Mouse (Mus musculus): ENCODE results near the gene Atf6.

The Atf6 gene

DNA sequence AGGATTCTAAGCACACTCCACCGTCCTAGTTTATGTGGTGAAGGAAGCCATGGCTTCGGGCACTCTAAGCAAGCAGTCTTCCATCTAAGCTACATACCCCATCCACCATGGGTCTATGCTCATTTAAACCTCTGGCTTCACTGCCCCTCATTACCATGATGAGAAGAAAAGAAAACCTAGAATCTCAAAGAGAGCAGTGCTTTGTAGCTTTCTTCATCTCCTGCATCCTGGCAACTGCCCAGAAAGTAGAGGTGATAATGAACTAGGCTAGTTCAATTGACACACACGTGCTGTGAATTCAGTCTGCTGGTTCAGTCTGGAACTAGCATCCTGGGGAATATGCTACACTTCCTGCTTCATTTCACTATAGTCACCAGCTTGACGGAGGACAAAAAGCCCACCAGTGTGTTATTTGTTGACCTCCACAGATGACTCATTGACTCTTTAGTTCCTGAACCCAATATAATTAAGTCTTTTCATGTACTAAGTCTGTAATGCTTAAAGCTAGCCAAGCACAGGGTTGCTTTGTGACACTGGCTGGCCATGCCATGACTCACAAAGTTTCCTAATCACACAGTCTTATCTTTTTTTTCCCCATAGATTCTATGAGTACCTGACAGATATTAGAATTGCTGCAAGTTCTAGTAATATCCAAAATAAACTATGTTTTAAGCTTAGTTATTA lies 162.5 kb downstream of the Atf6 start:
- DNase-seq (ENCODE audit: low spot score): no peak

DNA sequence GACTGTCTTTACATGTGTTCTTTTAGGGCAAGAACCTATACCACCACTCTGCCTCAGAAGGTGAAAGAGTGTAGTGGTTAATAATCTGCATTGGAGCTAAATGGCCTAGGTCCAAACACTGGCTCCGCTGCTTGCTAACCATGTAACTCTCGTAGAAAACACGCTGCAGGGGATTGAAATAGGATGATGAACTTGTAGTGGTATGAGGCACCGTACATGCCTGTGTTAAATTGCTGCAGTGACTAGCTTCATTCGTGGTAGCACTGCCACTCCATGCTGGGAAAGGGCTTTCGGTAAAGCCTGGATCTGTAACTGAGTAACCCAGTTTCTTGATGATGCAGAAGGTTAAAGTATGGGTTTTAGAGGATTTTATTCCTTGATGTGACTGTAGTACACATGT lies 163.5 kb downstream of the Atf6 start:
- DNase-seq (ENCODE audit: low spot score): no peak

DNA sequence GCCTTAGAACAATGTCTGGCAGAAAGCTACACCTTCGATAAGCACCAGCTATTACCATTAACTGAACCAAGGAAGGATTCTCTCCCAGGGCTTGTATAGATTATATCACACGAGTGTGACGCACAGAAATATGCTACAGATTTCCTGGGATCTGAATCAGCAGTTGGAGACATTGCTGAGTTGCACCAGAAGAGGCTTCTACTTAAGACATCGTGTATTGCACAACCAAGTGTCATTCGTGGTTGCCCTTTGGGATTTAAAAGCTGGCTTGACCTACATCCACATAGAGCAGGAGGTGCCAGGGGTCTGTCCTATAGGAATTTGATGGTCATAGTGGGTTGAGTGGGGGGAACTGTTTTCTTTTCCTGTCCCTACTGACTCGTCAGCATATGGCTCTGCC lies 164.6 kb downstream of the Atf6 start:
- no peak for DNase-seq (ENCODE audit: low spot score)

DNA sequence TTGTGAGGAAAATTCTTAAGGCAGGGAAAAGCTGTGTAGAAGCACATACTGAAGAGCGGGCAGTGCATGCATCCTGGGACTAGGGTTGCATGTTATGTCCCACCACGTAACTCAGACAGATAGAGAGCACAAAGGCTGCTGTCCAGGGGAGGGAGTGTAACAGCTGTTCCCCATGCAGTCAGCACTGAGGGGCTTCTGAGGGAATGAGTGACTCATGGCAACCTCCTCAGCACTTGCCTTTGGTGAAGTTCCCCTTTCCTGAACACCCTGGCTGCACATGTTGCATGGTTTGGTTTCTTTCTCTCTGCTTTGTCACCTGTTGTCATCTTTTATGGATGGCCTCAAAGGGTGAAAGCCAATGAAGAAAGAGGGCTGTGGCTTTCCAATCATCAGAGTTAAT lies 165.3 kb downstream of the Atf6 start:
- DNase-seq (ENCODE audit: low spot score): no peak

DNA sequence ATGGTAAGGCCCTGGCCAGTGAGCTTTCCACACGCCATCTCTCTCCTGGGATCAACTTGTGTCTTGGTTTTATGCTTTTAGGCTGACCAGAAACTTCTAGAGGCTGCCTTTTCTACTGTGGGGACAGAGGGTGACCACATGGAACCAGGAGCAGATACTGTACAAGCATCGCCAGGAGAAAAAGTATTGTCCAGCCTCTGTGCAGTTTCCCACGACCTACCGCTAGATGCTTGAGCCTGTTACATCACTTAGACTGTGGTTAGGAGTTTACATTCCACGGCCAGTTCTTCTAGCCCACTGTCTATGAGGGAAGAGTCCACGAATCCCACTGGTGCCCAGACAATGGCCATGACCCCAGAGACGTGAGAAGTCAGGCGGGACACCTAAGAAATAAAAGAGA lies 166.0 kb downstream of the Atf6 start:
- no peak for DNase-seq (ENCODE audit: low spot score)

DNA sequence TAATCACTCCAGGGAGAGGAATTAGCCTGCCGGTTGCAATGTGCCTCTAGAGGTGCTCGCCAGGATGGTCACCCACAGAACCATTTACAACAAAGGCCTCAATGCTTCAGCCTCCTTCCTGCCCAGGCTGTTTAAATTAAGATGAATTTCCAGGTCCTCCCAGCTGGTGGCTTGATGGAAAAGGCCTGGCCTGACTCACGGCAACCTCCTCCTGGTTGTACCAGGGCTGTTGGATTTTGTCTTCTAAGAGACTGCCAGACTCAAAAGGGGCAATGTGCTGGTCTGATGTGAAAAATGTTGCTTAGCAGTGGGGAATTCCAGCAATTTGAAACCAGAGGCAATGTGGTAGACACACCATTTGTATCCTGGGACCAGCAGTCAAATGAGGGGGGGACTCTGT lies 166.4 kb downstream of the Atf6 start:
- DNase-seq (ENCODE audit: low spot score): no peak

DNA sequence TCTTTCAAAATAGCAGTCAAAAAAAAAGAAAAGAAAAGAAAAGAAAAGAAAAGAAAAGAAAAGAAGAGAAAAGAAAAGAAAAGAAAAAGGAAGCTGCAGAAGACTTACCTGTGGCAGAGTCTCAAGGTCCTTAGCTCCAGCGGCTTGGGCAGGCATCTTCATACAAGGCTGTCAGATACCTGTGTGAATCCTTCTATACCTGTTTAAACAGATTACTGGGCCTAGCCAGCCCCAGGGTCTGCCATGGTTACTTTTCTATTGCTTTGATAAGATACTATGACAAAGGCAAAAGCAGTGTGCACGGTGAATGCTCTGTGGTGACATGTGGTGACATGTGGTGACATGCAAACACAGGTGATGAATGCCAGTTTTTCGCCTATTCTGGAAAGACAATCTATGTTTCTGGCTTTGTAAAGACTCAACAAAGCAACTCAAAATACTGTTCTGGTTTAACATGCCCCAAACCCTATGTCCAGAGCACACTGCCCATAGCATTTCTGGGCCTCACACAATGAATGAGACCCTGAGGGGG lies 167.0 kb downstream of the Atf6 start:
- no peak for DNase-seq (ENCODE audit: low spot score)

DNA sequence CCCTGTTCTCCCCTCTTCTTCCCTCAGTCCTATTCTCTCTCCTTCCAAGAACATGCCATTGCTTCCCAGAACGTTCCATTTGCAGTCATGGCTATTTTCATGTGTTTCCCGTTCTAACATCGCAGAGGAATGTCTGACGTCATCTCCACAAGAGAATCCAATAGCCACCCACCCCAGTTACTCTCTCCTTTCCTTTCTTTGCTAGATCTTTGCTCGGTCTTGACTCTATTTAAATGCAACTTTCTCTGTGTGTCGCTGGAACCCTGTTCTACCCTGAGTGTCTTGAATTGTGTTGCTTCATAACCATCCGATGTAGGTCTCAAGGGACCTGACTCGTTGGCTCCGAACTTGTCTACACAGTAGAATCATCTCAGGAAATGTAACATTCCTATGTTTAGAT lies 168.0 kb downstream of the Atf6 start:
- no peak for DNase-seq (ENCODE audit: low spot score)

DNA sequence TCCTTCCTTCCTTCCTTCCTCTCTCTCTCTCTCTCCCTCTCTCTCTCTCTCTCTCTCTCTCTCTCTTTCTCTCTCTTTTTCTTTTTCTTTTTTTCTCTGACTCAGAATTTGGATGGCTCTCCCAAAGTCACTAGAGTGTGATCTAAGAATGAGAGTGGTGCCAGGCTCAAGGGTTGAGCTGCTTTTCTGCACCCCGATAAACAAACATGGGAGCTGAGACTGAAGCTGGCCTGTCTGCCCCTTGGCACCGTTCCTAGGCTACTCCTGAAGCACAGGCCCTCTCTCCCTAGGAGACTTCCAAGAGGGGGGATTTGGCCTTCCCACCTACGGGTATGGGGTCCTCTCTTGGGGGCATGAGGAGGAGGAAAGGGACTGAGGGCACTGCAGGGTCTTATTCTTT lies 168.8 kb downstream of the Atf6 start:
- no peak for DNase-seq (ENCODE audit: low spot score)

DNA sequence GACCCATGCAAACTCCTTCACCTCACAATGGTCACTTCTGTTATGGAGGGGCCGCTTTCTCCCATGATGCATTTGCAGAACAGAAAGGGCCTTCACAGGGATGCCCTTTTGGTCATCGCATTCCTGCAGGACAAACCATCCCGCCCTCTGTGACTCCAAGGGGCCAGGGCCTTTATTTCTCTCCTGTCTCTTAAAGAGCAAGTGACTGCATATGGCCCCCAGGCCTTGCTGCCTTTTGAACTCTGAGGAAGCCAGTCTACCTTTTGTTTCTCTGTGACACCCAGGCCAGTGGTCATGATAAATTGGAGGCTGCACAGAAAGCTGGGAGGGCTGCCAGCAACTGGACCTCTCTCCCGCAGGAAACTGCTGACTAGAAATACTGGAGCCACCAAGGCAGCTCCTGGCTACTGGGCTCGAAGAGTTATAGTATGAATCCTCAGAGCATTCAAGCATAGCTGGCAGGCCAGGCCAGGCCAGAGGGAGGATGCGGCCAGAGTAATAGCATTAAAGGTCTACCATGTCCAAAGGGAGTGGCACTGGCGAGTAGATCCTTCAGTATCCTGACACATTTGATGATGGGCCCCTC lies 169.7 kb downstream of the Atf6 start:
- no peak for DNase-seq (ENCODE audit: low spot score)

DNA sequence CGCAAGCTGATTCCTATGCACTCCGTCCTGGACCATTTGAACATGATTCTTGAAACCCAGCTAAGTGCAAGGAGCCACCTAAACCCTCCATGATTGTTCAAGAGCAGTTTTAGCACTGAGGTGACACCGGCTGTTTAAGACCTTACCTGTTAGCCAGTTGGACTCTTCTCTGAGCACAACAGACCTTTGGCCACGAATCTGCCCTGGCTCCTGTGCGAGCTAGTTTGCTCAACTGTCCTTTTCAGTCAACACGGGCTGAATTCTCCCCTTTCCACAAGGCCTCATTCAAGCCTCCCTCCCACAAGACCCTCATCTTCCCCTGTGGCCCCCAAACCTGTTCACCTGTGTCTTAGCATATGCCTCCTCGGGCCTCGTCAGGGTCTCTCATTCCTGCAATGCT lies 170.6 kb downstream of the Atf6 start:
- no peak for DNase-seq (ENCODE audit: low spot score)

DNA sequence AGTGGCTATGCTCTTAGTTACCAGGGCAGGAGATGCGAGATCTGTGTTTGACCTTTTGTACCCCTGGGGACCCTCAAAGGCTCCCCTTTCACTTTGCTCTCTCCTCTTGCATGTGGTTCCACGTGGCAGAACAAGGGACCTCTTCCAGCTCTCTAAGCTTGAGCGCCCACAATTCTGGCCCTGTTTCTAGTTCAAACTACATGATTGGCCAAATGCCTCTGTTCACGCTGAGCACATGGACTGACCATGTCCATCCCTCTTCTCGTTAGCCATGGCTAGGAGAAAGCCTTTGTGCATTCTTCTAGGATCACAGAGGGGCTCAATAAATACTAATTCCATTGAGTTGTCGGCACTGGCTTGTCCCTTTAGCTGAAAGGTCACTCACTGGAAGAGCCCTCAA lies 172.2 kb downstream of the Atf6 start:
- no peak for DNase-seq (ENCODE audit: low spot score)

DNA sequence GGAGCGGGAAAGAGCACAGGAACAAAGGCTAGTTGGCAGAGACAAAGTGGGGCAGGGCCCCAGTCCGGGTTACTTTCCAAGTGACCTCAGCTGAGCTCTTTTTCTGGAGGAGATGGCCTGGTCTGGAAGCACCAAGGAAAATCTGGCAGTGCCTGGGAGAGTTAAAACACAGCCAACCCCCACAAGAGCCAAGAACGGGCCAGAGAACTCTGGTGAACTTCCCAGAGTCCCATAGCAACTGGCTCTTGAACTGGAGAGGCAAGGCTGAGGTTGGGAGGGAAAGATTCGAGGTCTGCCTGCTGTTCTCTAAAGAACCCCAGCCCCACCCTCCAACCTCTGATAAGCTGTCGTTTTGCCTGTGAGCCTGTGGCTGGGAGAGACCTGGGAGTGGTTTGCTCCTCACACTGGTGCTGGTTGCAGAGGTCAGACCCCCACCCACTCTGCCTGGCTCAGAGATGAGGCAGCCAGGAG lies 172.7 kb downstream of the Atf6 start:
- peak; percentile 38 for DNase-seq (ENCODE audit: low spot score)

DNA sequence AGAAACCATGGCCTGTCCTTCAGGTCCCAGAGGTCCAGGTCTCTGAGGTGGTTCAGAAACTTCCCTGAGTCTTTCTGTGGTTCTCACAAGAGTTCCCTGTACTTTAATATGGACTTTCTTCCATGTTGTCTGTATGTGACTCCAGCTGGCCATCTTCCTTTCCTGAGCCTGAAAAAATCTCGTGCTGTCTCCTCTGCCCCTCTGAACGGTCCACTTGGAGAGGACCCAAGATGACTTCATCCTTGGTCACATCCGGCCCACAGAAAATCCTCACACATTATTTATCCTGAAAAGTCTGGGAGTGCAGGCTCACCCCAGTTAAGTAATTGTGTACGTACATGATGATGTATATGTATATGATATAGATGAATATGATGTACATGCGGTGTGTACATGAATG lies 176.3 kb downstream of the Atf6 start:
- DNase-seq (ENCODE audit: low spot score): no peak

DNA sequence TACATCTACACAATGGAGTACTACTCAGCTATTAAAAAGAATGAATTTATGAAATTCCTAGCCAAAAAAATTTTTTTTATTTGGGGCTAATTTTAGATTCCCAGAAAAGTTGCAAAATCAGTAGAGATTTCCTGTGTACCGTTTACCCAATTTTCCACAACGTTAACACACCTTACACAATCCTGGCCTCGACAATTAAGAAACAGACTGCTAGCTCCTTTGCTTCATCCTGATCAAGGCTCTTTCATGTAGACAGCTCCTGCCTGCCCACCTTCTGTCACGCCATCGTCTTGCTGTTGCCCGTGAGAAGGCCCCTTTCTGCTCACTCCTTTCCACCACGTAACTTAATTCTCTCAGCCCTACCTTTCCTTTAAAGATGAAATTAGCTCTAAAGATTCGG lies 177.8 kb downstream of the Atf6 start:
- DNase-seq (ENCODE audit: low spot score): no peak

DNA sequence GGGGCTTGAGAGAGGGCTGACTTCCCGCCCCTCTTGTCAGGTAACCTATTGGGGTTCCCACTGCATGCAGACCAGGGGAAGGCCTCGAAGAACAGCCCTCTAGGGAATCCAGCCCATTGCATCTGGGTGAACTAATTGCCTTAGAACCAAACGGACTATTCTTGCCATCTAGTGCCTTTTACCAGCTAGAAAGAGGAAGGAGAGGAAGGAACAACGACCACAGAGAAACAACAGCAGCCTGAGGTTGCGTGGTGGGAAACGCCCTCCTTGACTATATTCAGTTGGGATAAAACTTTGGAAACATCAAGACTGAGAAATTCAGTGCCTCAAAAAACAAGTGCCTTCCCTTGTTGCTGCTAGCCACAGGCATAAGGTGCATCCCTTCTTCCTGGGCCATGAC lies 183.7 kb downstream of the Atf6 start:
- DNase-seq (ENCODE audit: low spot score): no peak

DNA sequence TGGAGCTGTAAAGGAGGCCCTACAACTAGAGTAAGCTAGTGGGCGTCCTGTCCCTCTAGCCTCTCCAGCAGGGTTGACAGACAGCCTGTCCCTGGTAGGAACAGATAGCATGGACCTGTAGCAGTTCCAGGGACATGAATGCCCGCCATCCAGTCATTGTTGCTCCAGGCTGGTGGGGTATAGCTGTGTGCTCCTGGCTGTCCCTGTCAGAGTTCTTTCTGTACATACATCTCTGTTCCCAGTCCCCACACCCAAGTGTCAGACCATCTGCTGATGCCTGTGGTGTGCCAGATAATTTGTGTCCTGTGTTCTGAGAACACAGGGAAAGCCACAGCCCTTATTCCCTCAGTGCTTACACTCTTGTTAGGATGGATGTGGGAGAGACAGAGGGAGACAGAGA lies 187.9 kb downstream of the Atf6 start:
- DNase-seq (ENCODE audit: low spot score): no peak

DNA sequence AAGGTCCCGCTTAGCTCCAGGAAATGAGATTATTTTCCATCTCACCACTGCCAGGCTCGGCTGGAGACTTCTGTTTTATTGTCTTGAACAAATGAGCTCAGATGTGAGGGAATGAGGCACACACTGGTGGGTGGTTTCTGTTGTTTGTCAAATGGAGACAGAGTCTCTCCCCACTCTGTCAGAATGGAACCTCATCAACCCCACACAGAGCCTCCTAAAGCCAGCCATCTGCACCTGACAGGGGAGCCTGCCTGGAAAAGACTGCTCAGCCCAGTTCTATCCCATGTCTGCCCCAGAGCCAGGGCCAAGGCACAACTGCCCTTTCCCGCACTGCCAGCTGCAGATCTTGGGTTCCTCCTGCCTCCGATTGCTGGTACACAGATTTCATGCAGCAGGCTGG lies 188.7 kb downstream of the Atf6 start:
- no peak for DNase-seq (ENCODE audit: low spot score)

DNA sequence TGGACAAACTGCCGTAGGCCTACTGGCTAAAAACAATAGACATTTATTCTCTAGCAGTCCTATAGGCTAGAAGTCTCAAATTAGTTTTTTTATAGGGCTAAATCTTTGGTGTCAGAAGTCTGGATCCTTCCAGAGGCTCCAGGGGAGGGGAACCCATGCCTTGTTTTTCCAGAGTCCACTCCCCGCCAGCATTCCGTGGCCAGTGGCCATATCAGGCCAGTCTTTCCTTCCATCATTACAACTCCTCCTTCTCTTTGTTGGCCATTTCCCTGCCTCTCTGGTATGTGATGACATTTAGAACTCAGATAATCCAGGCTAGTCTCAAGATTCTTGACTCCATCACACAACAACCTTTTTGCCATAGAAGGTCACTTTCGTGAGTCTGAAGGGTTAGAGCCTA lies 189.9 kb downstream of the Atf6 start:
- no peak for DNase-seq (ENCODE audit: low spot score)

DNA sequence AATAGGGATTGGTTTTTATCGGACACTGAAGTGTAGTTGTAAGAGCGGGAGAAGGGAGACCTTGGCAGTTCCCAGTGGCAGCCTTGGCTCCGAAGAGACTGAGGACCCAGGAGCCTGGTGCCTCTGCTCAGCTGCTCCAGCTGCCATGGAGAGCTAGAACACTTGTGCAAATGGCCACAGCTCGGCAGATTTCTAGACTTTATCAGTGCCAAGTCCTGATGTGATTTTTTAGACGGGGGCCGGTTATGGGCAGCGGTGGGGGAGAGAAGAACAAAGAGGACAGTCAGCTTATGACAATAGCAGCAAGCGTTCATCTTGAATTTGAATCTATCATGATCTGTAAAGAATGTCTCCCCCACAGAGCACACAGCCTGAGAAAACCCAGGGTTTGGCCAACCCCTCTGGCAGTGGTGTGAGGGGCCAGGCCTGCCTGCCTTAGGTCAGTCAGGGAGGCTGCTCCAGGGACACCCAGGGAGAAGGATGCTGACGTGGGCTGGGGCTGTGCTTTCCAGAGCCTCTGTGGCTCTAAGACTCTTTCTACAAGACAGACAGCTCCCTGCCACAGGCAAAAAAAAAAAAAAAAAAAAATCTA lies 193.3 kb downstream of the Atf6 start:
- DNase-seq (ENCODE audit: low spot score): no peak

DNA sequence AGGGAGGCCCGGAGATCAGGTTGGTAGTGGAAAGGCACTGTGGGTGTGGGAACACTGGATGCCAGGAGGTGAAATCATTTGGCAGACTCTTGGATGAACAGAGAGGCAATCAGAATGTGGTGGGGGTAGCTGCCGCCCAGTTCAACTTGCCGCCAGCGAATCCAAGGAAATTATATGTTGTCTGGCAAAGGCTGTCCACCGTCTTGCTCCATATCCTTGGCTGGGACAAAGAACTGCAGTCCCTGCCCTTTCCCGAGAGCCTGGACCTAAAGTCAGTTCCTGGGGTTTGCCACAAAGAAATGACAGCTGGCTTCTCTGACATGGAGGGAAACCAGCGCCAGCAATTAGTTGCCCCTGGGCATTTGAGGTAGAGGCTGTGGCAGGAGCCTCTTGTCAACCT lies 202.4 kb downstream of the Atf6 start:
- DNase-seq (ENCODE audit: low spot score): no peak

DNA sequence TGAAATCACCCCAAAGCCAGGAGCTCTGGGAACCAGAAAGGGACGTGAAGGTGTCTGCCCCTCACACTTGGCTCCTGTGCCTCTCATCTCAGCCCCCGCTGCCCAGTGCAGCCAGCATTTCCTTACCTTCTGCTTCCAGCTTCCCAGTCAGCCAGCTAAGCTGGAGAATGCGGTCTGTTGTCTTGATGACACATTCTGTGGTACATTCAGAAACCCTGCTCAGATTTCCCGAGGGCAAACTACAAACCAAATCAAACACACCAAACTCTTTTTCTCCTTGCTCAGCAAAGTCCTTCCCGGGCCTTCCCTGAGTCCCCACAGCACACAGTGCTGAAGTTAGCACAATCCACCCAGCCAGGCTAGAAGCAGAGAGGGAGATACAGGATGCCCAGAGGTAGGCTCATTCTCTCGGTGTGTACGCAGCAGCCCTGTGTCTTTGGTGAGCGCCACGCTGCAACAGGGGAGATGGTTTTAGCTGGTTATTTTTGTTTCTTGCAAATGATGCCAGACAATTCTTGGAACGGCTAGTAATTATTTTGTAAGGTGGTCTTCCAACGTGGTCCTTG lies 202.9 kb downstream of the Atf6 start:
- DNase-seq (ENCODE audit: low spot score): no peak

DNA sequence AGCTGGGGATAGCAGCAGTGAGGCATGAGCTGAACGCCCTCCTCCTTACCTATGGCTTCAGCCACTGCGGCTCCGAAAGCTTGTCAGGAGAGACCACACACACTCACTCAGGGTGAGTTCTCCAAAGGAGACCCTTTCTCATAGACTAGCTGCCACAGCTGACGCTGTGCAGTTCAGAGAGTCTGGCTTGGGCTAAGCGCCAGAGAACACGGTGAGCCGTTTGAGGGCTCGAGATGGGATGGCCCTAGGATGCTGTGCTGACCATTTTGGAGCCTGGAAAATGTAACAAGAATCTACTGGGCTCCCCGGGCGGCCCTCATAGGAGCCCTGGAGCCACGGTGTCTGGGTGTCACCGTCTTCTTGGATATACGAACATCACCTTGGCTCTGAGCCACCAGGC lies 208.3 kb downstream of the Atf6 start:
- DNase-seq (ENCODE audit: low spot score): no peak
